Mouse (Mus musculus): ENCODE results near the gene Itga2. TPM values are rescaled to one million over a fixed set of nuclear protein-coding genes. Genes with fewer than 3 reads are reported as not detected.

The Itga2 gene
- total RNA-seq (2015), result 0.32 and 0.37 TPM in 2 replicates
- total RNA-seq (2017), result 0.04 and 0.47 TPM in 2 replicates

- ATAC-seq (replicated peaks; ENCODE audit: poor library complexity), result peak; percentile 82
These were observed at the start of gene Itga2 for GRCm38 (mm10) chr13:114931775-114932294. Itga2 (minus strand) TSS chr13:114932100.

DNA sequence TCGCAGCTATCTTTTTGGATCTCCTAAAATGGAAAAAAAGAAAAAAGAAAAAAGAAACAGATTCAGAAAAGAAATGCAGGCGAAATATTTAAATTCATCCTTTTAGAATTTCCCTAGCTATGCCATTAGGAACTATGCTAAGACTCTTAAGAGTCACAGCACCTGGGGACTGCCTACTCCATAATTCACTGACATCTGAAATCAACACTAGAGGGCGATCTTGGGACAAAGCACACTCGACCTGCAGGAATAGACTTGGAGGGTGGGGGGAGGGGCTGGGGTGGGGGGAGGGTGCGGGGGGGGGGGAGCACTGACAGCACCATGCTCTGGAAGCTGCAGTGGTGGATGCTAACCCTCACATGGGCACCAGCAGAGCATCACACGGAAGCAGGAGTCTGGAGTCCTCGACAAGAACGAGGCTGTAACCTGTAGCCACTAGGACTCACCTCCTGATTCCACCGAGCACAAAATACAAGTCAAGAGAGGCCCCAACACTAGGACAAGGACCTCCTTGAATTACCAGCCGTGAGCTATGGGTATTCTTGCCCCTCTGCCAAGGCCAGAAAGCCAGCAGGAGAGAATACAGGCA lies 49.0 kb upstream of the Itga2 start:
- peak; percentile 77 for ATAC-seq (replicated peaks; ENCODE audit: poor library complexity)

DNA sequence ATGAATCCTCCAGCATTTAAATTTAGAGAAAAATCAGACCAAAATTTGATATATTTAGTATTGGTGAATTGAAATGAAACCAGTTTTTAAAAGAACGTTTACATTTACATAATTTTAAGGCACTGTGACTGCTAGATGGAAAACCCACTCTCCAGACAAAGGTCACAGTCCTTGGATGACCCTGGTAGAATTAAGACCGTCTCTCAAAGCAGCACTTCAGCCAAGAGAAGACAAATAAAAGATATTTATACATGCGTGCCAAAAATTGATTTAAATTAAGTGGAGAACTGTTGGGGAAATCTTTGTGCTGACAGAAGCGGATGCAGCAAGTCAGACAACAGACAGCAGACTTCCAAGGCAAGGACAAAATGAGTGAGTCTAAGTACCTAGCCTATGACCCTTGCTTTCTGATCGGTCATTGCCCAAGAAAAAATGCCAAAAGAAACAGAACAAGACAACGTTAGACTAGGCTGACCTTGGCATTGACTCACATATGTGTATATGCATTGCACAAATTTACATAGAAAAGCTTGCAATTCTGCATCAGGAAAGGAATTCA lies 42.7 kb upstream of the Itga2 start:
- no peak for ATAC-seq (replicated peaks; ENCODE audit: poor library complexity)

DNA sequence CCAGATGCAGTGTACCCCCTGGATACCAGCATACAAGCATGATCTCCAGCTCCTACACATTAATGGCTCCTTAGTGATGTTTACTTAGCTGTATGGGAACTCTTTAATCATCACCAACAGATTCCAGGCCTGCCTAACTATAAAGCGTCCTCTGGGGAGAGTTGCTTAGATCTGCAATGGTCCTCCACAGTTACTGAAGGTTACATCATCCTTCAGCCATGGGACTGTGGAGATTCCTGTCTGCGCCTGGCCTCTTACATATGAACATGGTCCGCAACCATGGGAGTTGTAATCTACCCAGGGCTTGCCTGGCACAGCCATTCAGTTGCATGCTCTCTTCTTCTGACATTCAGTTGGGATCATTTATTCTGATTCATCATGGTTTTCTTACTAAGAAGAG lies 40.0 kb upstream of the Itga2 start:
- ATAC-seq (replicated peaks; ENCODE audit: poor library complexity), result no peak

DNA sequence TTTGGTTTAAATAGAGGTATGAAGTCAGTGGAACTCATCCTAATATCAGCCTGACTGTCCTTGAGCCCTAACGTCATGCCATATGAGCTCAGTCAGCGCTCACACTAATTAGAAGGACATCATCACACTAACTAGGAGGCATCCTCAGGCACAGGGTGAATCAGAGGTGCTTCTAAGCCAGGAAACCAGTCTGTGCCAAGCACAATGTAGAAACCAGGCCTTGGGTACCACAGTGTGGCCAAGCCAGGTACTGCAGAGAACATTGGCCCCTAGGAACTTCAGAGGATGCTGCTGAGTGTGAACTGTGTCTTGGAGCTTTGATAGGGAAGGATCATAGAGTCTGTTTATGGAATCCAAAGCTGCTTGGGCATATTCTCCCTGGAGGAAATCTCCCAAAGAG lies 32.3 kb upstream of the Itga2 start:
- peak; percentile 100 for ATAC-seq (replicated peaks; ENCODE audit: poor library complexity)

DNA sequence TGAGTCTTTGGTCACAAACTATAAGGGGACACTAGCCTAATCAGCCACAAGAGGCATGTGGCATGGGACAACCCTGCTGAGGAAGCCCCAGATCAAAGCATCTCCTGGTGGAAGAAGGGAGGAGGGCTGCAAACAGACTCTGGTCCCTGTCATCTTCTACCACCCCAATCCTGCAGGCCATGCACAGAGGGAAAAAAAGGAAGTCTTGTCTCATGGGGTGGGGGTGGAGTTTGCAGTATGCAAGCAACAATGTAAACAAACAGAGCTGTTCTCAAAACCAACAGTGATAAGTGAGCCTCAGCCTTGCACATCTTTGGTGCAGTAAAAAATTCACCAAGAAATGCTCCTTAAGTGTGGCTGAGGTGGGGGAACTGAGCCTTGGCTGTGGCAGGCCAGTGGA lies 22.6 kb upstream of the Itga2 start:
- ATAC-seq (replicated peaks; ENCODE audit: poor library complexity), result peak; percentile 48; the same call in 1 of the 2 replicates

DNA sequence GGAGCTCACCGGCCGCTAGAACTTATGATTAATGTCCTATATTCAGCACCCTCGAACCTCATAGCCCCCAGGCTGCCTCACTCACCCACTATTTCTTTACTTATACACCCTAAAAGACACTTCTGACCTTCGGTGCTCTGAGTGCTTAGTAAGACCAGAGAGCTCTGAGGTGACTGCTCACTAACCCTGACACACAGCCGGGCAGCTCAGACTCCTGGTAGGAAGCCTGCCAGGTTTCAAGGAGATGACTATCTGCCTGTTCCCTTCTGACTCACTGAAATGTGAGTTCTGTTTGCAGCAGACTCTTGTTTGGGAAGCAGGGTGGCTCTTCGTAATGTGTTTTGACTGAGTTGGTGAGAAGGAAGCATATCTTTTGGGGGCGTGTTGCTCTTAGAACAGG lies 1.6 kb upstream of the Itga2 start:
- ATAC-seq (replicated peaks; ENCODE audit: poor library complexity), result 0 out of 2 replicates have a peak, but pooled peaks have one; percentile 7

- ATAC-seq (replicated peaks; ENCODE audit: poor library complexity), result peak; percentile 23
These were observed 777 bp downstream of the Itga2 start for GRCm38 (mm10) chr13:114930996-114931649.

DNA sequence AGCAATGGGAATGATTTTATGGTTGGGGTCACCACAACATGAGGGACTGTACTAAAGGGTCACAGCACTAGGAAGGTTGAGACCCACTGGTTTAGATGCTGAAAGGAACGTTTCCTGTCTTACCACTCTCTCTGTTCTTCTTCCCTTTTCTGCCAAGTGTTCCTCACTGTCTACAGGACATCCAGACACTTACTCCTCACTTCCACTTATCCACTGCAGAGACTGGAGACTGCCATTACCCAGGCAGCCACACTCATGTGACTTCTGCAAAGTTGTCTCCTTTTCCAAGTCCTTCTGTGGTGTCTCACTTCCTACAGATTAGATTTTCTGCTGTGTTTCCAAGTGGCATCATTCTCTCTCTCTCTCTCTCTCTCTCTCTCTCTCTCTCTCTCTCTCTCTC lies 7.1 kb downstream of the Itga2 start:
- ATAC-seq (replicated peaks; ENCODE audit: poor library complexity), result peak; percentile 96

- ATAC-seq (replicated peaks; ENCODE audit: poor library complexity), result no peak
These were observed 8.6 kb downstream of the Itga2 start for GRCm38 (mm10) chr13:114923331-114923730.

GRCm38 (mm10) chr13:114915767-114916166 lies 16.1 kb downstream of the Itga2 start:
- ATAC-seq (replicated peaks; ENCODE audit: poor library complexity), result peak; percentile 88

DNA sequence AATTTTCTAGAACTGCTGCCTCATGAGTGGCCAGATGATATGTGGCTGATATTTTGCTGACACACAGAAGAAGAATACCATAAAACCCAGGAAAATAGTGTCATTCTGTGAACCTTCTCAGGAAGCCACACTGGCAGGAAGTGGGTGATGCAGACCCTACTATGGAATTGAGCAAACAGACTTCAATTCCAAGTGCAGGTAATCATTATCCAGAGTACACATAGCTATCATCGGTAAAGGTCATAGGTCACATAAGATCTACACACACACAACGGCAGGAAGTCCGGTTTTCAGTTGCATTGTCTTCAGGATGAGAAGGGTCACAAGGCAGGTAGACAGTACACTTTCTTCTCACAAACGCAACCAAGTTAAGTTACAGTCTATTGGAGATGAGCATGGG lies 16.9 kb downstream of the Itga2 start:
- no peak for ATAC-seq (replicated peaks; ENCODE audit: poor library complexity)

DNA sequence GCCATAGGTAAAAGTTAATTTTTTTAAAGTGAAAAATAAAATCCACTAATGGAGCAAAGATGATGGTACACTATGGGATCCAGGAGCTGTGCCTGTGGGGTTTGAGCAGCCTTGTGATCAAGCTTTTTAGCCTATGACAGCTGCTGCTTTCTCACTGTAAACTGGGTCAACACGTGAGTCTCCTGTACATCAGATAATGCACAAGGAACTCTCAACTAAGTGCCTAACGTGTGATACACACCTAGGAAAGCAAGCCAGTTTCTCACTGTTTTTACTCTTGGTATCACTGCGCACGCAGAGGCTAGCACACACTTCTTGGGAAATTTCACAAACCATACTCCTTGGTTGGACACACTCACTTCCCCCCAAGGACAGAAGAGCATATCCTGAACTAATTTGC lies 17.3 kb downstream of the Itga2 start:
- peak; percentile 47 for ATAC-seq (replicated peaks; ENCODE audit: poor library complexity)

DNA sequence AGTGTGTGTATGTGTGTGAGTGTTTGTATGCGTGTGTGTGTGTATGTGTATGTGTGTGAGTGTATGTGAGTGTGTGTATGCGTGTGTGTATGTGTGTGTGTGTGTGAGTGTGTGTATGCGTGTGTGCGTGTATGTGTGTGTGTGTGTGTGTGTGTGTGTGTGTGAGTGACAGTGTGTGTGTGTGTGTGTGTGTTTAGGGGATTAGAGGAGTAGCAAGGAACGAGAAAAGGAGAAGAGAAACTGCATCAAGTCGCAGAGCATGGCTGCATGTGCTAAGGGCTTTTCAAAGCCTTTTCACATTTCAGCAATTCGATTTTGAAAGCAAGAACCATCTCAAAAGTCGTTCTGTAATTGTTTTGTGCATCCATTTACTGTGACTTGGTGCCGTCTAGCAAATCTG lies 21.3 kb downstream of the Itga2 start:
- peak; percentile 63 for ATAC-seq (replicated peaks; ENCODE audit: poor library complexity)

DNA sequence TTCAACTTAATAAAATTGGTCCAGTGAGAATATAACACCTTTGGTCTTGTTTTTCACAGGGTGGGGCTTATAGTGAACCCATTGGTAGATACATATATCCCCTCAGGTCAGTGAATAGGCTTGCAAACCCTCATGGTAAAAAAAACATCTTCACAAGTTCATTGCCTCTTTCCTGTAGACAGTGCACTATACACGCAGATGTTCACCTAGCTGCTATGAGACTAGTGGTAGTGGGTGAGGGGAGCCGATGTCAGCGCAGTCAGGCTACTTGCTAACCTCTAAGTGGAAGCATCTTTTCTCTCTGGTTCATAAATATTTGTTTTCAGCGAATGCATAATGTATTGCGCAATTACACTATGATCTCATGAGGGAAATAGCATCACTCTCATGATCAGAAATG lies 22.4 kb downstream of the Itga2 start:
- no peak for ATAC-seq (replicated peaks; ENCODE audit: poor library complexity)

DNA sequence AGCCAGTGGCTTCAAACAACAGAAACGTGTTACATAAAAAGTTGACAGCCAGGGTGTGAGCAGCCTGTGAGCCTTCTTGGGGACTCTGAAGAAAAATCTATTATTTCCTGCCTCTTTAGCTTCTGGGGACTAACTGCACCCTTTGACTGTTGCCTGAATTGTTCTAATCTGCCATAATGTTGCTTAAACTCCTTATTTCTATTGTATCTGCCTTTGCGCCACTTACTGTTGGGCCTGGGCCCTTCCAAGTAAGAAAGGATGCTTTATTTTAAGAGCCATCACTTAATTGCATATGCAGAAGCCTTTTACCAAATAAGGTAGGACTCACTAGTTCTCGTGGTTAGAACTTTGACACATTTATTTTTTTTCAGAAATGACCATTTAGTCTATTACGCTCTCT lies 24.0 kb downstream of the Itga2 start:
- ATAC-seq (replicated peaks; ENCODE audit: poor library complexity), result no peak

GRCm38 (mm10) chr13:114896751-114897386 lies 35.0 kb downstream of the Itga2 start:
- peak; percentile 32 for ATAC-seq (replicated peaks; ENCODE audit: poor library complexity)

- peak; percentile 89 for ATAC-seq (replicated peaks; ENCODE audit: poor library complexity)
These were observed 36.0 kb downstream of the Itga2 start for GRCm38 (mm10) chr13:114895896-114896295.

- ATAC-seq (replicated peaks; ENCODE audit: poor library complexity), result peak; percentile 15
These were observed 37.2 kb downstream of the Itga2 start for GRCm38 (mm10) chr13:114894718-114895117.

DNA sequence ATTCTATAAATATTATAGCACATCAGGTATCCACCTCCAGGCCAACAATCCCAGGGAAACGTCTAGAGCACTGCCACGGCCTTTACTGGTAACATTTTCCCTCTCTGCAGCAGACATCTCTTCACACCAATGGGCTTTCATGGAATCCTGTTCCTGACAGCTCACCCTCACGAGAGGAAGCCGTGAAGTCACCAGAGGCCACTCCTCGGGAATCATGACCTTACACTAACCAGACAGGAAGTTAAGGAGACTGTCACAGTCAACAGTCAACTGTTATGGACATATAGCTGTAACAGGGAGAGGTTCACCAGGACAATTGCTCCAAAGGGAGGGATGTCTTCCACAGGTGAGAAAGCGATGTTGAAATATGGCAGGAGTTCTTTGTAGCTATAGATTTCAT lies 40.2 kb downstream of the Itga2 start:
- no peak for ATAC-seq (replicated peaks; ENCODE audit: poor library complexity)

DNA sequence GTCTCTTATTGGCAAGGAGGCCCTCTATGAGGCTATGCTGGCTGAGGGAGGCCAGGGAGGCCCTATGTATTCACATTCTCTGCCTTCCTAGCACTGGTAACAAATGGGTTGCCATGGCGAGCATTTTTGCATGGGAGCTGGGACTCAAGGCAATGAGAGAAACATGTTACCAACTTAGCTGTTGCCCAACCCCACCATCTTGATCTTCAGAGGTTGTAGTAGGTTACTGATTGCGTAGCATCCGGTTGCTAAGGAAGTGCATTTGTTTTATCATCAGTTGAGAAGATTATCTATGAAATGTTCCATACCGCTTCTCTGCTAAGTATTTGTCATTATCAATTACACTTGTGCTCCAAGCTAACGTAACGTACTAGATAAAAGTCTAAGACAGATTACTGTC lies 44.2 kb downstream of the Itga2 start:
- ATAC-seq (replicated peaks; ENCODE audit: poor library complexity), result peak; percentile 45

DNA sequence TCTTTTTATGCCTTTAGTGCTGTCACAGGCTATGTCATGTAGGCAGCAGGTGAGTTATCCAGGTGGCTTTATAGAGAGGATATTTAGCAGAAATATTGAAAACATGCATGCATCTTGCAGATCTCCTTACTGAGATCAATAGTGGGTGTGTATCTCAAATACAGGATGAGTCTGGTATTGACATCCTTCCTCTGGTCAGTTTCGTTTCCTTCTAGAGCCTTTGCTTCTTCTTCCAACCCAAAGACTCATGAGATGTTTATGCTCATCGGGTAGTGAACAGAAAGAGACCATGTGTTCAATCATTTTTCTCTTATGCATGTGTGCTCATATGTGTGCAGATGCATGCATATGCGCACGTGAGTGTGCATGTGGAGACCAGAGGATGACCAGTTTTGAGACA lies 44.6 kb downstream of the Itga2 start:
- ATAC-seq (replicated peaks; ENCODE audit: poor library complexity), result peak; percentile 57

All from megakaryocyte progenitor cell, adult 5-6 weeks (primary cell).